Mouse (Mus musculus): Measurements from ENCODE around the gene Slx4ip. TPM values are rescaled to one million over a fixed set of nuclear protein-coding genes. Genes with fewer than 3 reads are reported as not detected.

Gene Slx4ip
- 10 to 100 TPM in 1 of 2 experiments, 1 to 10 TPM in 1; 9.3 to 11.2 TPM for total RNA-seq (2023)

DNA sequence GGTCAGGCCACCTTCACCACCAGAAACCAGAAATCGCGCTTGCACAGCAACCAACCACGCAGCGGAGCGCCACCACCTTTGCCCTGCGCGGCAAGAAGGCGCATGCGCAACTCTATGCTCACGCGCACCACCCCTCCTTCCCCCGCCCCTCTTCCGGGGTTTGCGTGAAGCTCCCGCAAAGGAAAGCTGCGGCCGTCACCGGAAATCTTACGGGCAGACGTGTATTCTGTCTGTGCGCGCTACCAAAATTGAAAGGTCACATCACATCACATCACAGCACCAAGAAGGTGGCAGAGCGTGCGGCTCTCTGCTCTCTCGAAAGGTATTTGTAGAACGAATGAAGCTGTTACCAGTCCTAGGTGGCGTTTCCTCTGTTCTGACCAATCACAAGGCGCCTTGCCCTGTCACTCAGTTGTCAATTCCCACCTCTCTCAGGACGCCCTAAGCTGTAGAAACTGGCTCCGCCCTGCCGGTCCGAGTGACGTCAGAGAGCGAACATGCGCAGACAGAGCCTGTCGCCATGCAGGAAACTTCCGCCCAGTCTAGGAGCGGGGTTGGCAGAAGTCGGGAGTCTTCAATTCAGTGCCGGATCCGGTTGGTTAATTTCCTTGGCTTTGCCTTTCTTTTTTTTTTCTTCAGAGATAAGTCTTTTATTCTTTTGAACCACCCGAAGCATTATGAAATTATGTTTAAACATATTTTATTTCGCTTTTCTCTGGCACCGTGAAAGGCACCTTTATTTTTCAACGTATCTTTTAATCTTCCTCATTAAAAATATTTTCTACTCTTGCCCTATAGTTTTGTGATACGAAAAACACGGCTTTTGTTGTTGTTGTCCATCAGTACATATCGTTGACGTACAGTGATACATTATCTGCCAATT is at the start of gene Slx4ip, which contains the start of the genes AL731706.1 and Mkks:
TSS of gene Slx4ip (plus strand) at position 151 of the 883 bp plus-strand sequence.
TSS of gene AL731706.1 (minus strand) at position 322 of the 883 bp plus-strand sequence.
TSS of gene Mkks (minus strand) at position 322 of the 883 bp plus-strand sequence.

GRCm38 (mm10) chr2:136885579-136885978 is 5.4 kb upstream of the Slx4ip start, which contains the start of gene AL731706.2:
Gene AL731706.2 (minus strand): TSS chr2:136885679.

DNA sequence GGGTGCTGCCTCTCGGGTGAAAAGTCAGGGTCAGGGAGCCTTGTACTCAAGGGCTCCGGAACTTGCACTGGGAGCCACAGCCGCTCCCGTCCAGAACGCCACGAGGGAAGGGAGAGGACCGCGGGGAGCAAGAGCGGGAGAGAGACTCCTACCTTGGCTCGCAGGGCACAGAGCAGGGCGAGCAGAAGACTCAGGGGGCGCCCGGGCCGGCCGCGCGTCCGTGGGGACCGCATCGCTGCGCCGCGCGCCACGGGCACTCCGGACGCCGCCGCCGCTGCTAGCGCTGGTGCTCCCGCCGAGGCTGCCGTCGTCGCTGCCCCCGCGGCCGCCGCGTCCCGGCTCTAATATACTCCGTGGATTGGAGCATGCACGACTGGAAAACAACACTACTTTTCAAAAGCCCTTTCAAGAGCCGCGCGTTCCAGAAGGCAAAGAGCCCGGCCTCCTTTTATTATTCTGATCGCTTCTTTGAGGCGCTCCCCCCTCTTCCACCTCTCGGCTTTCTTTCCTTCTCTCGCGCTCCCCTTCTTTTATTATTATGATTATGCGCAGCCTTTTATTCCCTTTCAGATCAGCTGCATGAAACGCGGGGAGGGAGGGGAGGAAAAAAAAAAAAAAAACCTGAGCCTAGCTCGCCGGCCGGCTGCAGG is 225.1 kb downstream of the Slx4ip start, which contains the start of gene Jag1:
TSS of gene Jag1 (minus strand) at position 620 of the 650 bp plus-strand sequence.

Other genes starting within 250 kb of the Slx4ip start
- not detected for gene Snap25, start 177.8 kb upstream of the Slx4ip start, total RNA-seq (2023)
- gene AL731706.2, start 5.5 kb upstream of the Slx4ip start, total RNA-seq (2023) = 10 to 100 TPM in 1 of 2 experiments, not detected in 1; 25.0 TPM
- gene AL731706.1, start 171 bp downstream of the Slx4ip start, total RNA-seq (2023) = 1 to 10 TPM; 5.2 to 9.8 TPM
- gene Mkks, start 171 bp downstream of the Slx4ip start, total RNA-seq (2023) = 10 to 100 TPM in 1 of 2 experiments, 1 to 10 TPM in 1; 9.4 to 10.5 TPM
- gene Jag1, start 225.4 kb downstream of the Slx4ip start, total RNA-seq (2023) = under 1 TPM; 0.27 to 0.90 TPM